Mouse (Mus musculus) embryo, embryonic 11 days (tissue): ENCODE measurements around the gene Aebp2.

ENCODE experiments used
- DNase-seq: peaks from one replicate; pipeline ENCODE4 v3.0.0-alpha.2; 2015

Gene Aebp2

GRCm38 (mm10) chr6:140705132-140705531 is 82.7 kb downstream of the Aebp2 start:
- no peak for DNase-seq

GRCm38 (mm10) chr6:140706056-140706455 is 83.6 kb downstream of the Aebp2 start:
- no peak for DNase-seq

- DNase-seq, result no peak
Observed at GRCm38 (mm10) chr6:140708059-140708458, 85.6 kb downstream of the Aebp2 start.

- no peak for DNase-seq
Observed at GRCm38 (mm10) chr6:140709415-140710107, 87.1 kb downstream of the Aebp2 start.

- peak; percentile 83 for DNase-seq
Observed at GRCm38 (mm10) chr6:140712754-140713153, 90.3 kb downstream of the Aebp2 start.

- peak; percentile 81 for DNase-seq
Observed at GRCm38 (mm10) chr6:140714905-140715365, 92.5 kb downstream of the Aebp2 start.

- DNase-seq, result no peak
Observed at GRCm38 (mm10) chr6:140722058-140722457, 99.6 kb downstream of the Aebp2 start.
